Mouse (Mus musculus) CH12.LX (cell line): ENCODE measurements around the gene Ovca2.

Source experiments
- CHD1 ChIP-seq: IDR thresholded peaks from 2 replicates; pipeline ENCODE4 v1.6.1; 2012; ENCODE audit warnings: low read depth, low read length, improper control_type of control experiment, inconsistent platforms
- CTCF ChIP-seq, 2 experiments: IDR thresholded peaks in 1 of 2; conservative IDR thresholded peaks in 1 of 2; 2 replicates each; pipeline ENCODE4 v1.5.1; 2011 to 2012; ENCODE audit warnings: low read depth in 2 of 2, low read length in 2 of 2, improper control_type of control experiment in 1 of 2, inconsistent platforms in 1 of 2, mild to moderate bottlenecking in 1 of 2, moderate library complexity in 1 of 2
- ELF1 ChIP-seq: IDR thresholded peaks from 2 replicates; pipeline ENCODE4 v1.6.1; 2014; ENCODE audit warnings: low read depth, mild to moderate bottlenecking, inconsistent platforms, low read length, improper control_type of control experiment
- HCFC1 ChIP-seq: IDR thresholded peaks from 2 replicates; pipeline ENCODE4 v1.6.1; 2012; ENCODE audit warnings: low read depth, mild to moderate bottlenecking, inconsistent platforms, low read length, improper control_type of control experiment
- USF1 ChIP-seq: IDR thresholded peaks from 2 replicates; pipeline ENCODE4 v1.6.1; 2014; ENCODE audit warnings: low read depth, mild to moderate bottlenecking, inconsistent platforms, low read length, improper control_type of control experiment
- ZMIZ1 ChIP-seq: IDR thresholded peaks from 2 replicates; pipeline ENCODE4 v1.6.1; 2012; ENCODE audit warnings: low read depth, mild to moderate bottlenecking, inconsistent platforms, low read length, improper control_type of control experiment

- no peak for TF ChIP-seq ZMIZ1
- no peak for TF ChIP-seq CHD1
- TF ChIP-seq USF1: no peak
- TF ChIP-seq ELF1: no peak
- TF ChIP-seq HCFC1: no peak
- no peak for TF ChIP-seq CTCF (conservative IDR thresholded peaks at IDR 0.05 in 1 of 2, IDR thresholded peaks at IDR 0.05 in 1 of 2; ENCODE audit: low read depth in 2 of 2, low read length in 2 of 2)
Observed at GRCm38 (mm10) chr11:75139122-75139963, 39.3 kb downstream of the Ovca2 start.
